Mouse (Mus musculus) ES-E14 (cell line): ENCODE measurements at regions not wholly inside any gene's neighbourhood (a gene's known extent, or its start where the extent isn't known, plus 50 kb on each side); places are given as distances from the start of the nearest gene placed in this dataset.

Experiments used
- DNase-seq: peaks from one replicate; pipeline ENCODE4 v3.0.0-alpha.2; 2013; ENCODE audit warnings: low read depth, low spot score
- H3K27ac ChIP-seq: 2 replicates; pipeline ENCODE4 v1.5.1; 2012; ENCODE audit warnings: low read depth, mild to moderate bottlenecking, low read length, moderate library complexity, mixed read lengths; ENCODE audit not compliant: poor library complexity, insufficient read depth, severe bottlenecking
- H3K36me3 ChIP-seq: 2 replicates; pipeline ENCODE4 v1.6.1; 2012; ENCODE audit warnings: mild to moderate bottlenecking, low read length, moderate library complexity, mixed read lengths; ENCODE audit not compliant: control insufficient read depth, poor library complexity, insufficient read depth, severe bottlenecking
- H3K4me1 ChIP-seq, 2 experiments: fragments of 150-350 bp in 1 of 2; sonication (generic) in 1 of 2; 2 replicates each; pipeline ENCODE4 v1.6.1; 2012; ENCODE audit warnings: low read length in 2 of 2, mild to moderate bottlenecking in 1 of 2, mixed read lengths in 1 of 2; ENCODE audit not compliant: control insufficient read depth in 2 of 2, insufficient read depth in 2 of 2, poor library complexity in 1 of 2
- H3K4me3 ChIP-seq, 2 experiments: fragments of 150-350 bp in 1 of 2; sonication (generic) in 1 of 2; 2 replicates each; pipeline ENCODE4 v1.5.1; 2012; ENCODE audit warnings: low read length in 2 of 2, low read depth in 1 of 2, mild to moderate bottlenecking in 1 of 2, mixed read lengths in 1 of 2; ENCODE audit not compliant: insufficient read depth in 1 of 2, poor library complexity in 1 of 2, severe bottlenecking in 1 of 2
- H3K9ac ChIP-seq: 2 replicates; pipeline ENCODE4 v1.6.1; 2012; ENCODE audit warnings: low read depth, mild to moderate bottlenecking, low read length, mixed read lengths; ENCODE audit not compliant: poor library complexity, insufficient read depth, severe bottlenecking
- H3K9me3 ChIP-seq: fragments of 150-350 bp; sonication (generic); 2 replicates; pipeline ENCODE4 v1.6.1; 2012; ENCODE audit warnings: low read depth, mild to moderate bottlenecking, low read length; ENCODE audit not compliant: control insufficient read depth, insufficient read depth
- CHD2 ChIP-seq: IDR thresholded peaks from 2 replicates; pipeline ENCODE4 v1.6.1; 2014; ENCODE audit warnings: mild to moderate bottlenecking, low read depth, low read length, inconsistent platforms
- HCFC1 ChIP-seq: IDR thresholded peaks from 2 replicates; pipeline ENCODE4 v1.6.1; 2012; ENCODE audit warnings: low read length, inconsistent platforms, borderline replicate concordance; ENCODE audit not compliant: insufficient read depth
- MAFK ChIP-seq: IDR thresholded peaks from 2 replicates; pipeline ENCODE4 v1.6.1; 2014; ENCODE audit warnings: mild to moderate bottlenecking, low read depth, low read length, inconsistent platforms; ENCODE audit not compliant: insufficient read depth
- ZC3H11A ChIP-seq: IDR thresholded peaks from 2 replicates; pipeline ENCODE4 v1.6.1; 2012; ENCODE audit warnings: low read depth, mild to moderate bottlenecking, inconsistent platforms, low read length, borderline replicate concordance
- ZNF384 ChIP-seq: IDR thresholded peaks from 2 replicates; pipeline ENCODE4 v1.6.1; 2012; ENCODE audit warnings: low read depth, low read length, inconsistent platforms
- in situ Hi-C, 2 experiments: fragments of 600-800 bp; cut with MboI; formaldehyde crosslinking; loops; one replicate each; pipeline ENCODE4 v1.15.1; 2025; ENCODE audit warnings: low sequenced_read_pairs in 2 of 2, inconsistent platforms in 1 of 2; ENCODE audit not compliant: unreplicated experiment in 2 of 2

DNA sequence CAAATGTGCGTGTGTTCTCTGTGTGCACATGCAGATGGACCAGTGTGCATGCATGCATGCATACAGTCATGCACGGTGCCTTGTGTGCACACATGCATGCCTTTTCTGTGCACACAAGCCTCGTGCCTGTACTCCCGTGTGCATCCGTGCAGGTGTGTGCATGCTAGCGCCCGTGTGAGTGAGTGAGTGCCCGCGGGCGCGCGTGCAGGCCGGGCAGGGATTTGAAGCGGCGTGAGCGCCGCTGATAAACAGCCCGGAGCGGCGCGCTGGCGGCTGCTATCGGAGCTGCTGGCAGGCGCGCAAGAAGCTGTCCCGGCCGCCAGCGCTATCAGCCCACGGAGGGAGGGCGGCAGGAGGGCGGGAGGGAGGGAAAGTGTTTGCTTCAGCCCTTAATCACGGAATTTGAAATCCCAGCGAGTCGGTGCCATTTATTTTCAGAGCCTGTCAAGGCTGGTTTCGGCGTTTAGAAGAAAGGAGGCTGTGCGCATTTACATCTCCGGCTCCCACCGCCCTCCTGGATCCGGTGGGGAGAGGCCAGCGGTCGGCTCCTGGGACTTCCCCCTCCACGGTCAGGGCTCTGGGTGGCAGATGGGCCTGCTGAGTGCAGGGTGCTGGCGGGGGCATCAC is 82.1 kb downstream of the Cstad start:
- TF ChIP-seq MAFK (no peak), ZNF384 (no peak)
- Histone ChIP-seq H3K4me1 (peaks cover 0 to 10% of the 10 kb centered on the region in 2 experiments; a peak in 1 of 4 replicates), H3K27ac (no peak overlapping the region), H3K36me3 (no peaks in the 10 kb centered on the region), H3K9me3 (no peaks in the 10 kb centered on the region), H3K9ac (no peak overlapping the region), H3K4me3 (peak overlapping the region; percentile 30 to 50; a peak in 3 of 4 replicates)
- in situ Hi-C loops = no loop called here
- no peak for DNase-seq

DNA sequence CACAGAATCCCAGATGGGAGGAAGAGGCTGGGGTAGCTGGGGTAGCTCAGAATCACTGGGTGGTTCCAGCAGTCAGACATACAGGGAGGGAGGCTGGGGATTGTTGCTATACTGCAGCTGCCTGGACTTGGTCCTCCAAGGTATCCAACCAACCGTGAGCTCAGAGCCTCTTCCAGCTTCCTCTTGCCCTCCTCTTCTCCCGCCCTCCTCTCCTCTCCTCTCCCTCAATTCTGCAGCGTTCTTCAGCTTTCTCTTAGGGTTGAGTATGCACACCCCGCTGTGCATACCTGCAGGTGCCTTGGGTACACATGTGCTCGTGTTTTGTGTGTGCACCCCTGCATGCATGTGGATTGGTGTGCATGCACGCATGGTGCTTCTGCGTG is 81.6 kb downstream of the Cstad start:
- Histone ChIP-seq H3K9ac (no peak overlapping the region), H3K4me3 (peak overlapping the region; percentile 23 to 50; a peak in 2 of 4 replicates), H3K27ac (no peak overlapping the region), H3K9me3 (no peaks in the 10 kb centered on the region), H3K4me1 (peaks cover 0 to 13% of the 10 kb centered on the region in 2 experiments; a peak in 1 of 4 replicates), H3K36me3 (no peaks in the 10 kb centered on the region)
- in situ Hi-C loops = no loop called here
- TF ChIP-seq CHD2 (no peak), MAFK (no peak), HCFC1 (no peak), ZNF384 (no peak), ZC3H11A (no peak)
- DNase-seq = no peak

DNA sequence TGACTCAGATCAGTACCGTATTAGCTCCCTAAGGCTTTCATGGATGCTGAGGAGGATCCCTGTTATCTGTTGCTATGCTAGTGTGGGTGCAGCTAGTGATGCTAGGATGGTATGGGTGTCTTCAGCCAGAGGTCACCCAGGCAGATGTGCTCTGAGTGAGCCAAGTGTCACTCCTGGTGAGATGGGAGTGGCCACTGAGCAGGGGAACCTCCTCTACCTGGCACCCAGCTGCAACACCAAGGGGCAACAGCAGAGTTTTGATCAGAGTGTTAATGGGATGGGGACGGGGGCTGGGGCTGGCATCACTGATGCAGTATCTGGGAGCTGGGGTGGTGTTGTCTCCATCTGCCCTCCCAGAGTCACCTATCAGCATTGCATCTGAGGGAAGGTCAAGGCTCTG is 81.0 kb downstream of the Cstad start:
- Histone ChIP-seq H3K9me3 (no peaks in the 10 kb centered on the region), H3K27ac (no peak overlapping the region; the same call in 1 of the 2 replicates), H3K4me1 (peaks cover 0 to 13% of the 10 kb centered on the region in 2 experiments; a peak in 1 of 4 replicates), H3K4me3 (no peak overlapping the region), H3K36me3 (no peaks in the 10 kb centered on the region), H3K9ac (no peak overlapping the region)
- TF ChIP-seq ZNF384 (no peak), CHD2 (no peak), MAFK (no peak), HCFC1 (no peak), ZC3H11A (no peak)
- DNase-seq = no peak
- in situ Hi-C loops = no loop called here

DNA sequence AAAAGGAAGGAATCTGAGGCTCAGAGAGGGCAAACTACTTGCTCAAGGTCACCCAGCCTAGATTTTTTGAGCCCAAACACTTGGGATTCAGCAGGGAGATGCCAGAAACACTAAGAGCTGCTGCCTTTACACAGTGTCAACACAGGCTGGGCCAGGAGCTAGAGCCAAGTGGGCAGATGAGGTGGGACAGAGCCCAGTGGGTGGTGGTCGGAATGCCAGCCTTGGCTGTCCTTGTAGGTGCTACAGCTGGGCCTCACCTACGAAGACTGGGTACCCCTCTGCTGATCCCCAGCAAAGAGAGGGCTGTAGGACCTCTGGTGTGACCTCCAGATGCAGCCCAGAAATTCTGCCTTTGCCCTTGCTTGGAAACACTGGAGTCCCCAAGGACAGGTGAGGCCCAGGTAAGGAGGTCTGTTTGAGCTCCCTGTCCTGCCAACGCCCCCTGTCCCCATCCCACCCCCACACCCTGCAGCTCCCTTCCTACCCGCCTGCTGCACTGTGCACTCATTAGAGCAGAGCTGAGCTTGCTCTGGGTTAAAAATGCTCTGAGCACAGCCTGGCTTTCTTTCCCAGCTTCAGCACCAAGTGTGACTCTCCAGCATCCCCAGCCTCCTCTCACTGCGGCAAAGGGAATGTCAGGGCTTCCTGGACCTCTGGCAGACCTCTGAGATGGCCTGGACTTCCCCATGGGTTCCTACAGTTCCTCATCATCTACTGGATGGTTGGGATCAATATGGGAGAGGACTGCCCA is 76.2 kb downstream of the Cstad start:
- Histone ChIP-seq H3K27ac (no peak overlapping the region), H3K9me3 (no peaks in the 10 kb centered on the region), H3K4me3 (no peak overlapping the region), H3K9ac (no peak overlapping the region), H3K4me1 (peaks cover 0 to 7% of the 10 kb centered on the region in 2 experiments; a peak in 1 of 4 replicates), H3K36me3 (no peaks in the 10 kb centered on the region)
- in situ Hi-C loops = no loop called here
- DNase-seq = no peak
- no peak for TF ChIP-seq MAFK
- TF ChIP-seq HCFC1 = no peak

DNA sequence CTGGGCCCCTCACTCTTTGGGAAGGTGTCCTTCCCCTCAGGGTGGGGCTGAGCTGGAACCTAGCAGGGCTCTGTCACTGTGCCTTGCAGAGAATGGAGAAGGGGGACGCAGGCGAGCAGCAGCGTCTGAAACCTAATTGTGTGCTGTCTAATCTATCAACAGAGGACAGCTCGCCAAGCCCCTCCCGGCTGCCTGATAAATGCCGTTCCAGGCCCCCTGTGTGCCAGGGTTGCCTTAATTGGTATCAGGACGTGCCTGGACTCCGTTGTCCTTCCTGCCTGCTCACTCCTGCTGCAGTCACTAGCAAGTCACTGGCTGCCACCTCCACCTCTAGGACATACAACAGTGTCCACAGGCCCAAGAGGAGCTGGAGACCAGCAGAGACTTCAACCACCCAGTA is 72.6 kb downstream of the Cstad start:
- in situ Hi-C loops = no loop called here
- H3K27ac ChIP-seq = no peak overlapping the region
- no peaks in the 10 kb centered on the region for H3K9me3 ChIP-seq
- no peaks in the 10 kb centered on the region for H3K36me3 ChIP-seq
- no peak for DNase-seq
- H3K4me3 ChIP-seq = no peak overlapping the region
- peaks cover 0 to 5% of the 10 kb centered on the region in 2 experiments; a peak in 1 of 4 replicates for H3K4me1 ChIP-seq
- H3K9ac ChIP-seq = no peak overlapping the region
- TF ChIP-seq HCFC1 = no peak
- TF ChIP-seq ZC3H11A = no peak
- TF ChIP-seq MAFK = no peak
- TF ChIP-seq ZNF384 = no peak
- TF ChIP-seq CHD2 = no peak
